Mouse (Mus musculus): ENCODE measurements around the gene Pls1. TPM values are rescaled to one million over a fixed set of nuclear protein-coding genes. Genes with fewer than 3 reads are reported as not detected.

The Pls1 gene
- polyA plus RNA-seq, 2 experiments from 2014 or later, result 0.28 to 0.63 TPM

Other genes with a start within 250 kb of the Pls1 start
- under 1 TPM in 1 of 2 experiments, not detected in 1; 0.08 TPM for gene Pcolce2, start 207.7 kb downstream of the Pls1 start, polyA plus RNA-seq (2017; shearing (Covaris generic))
- gene Trpc1, start 94.9 kb downstream of the Pls1 start, polyA plus RNA-seq (2017; shearing (Covaris generic)), result under 1 TPM; 0.10 to 0.13 TPM
- gene Atr, start 12.3 kb upstream of the Pls1 start, polyA plus RNA-seq (2017; shearing (Covaris generic)), result 10 to 100 TPM; 18.3 to 23.2 TPM
- 10 to 100 TPM; 37.3 to 54.8 TPM for gene Xrn1, start 109.4 kb upstream of the Pls1 start, polyA plus RNA-seq (2017; shearing (Covaris generic))

Measured in activated CD4-positive, CD25-positive, alpha-beta regulatory T cell, adult 4 months (primary cell).